Mouse (Mus musculus): ENCODE data around the gene Ugt1a7c.
"Not testable (repeated sequence)": the region's sequence is repeated elsewhere in the genome, so short reads cannot be mapped to it uniquely, and the experiment has no call there.

- TF ChIP-seq CTCF (IDR thresholded peaks at IDR 0.05; ENCODE audit: control insufficient read depth, insufficient read depth, insufficient read length); MYOG (IDR thresholded peaks at IDR 0.05; ENCODE audit: control insufficient read depth, extremely low read depth, insufficient read length); MYOD1 (IDR thresholded peaks at IDR 0.05; ENCODE audit: control insufficient read depth, insufficient read length, low read depth): not testable (repeated sequence)
These were observed 130.4 kb downstream of the Ugt1a7c start for GRCm38 (mm10) chr1:88225301-88225700.

All from C2C12 (cell line).